Mouse (Mus musculus) kidney, adult 2 months (tissue): ENCODE results near the gene Krt6a.

Experiments
- CTCF ChIP-seq: fragments of 200-500 bp; conservative IDR thresholded peaks from 2 replicates; pipeline ENCODE4 v1.5.1; 2011; ENCODE audit warnings: low read depth, mild to moderate bottlenecking, control low read depth, low read length, moderate library complexity, mixed read lengths; ENCODE audit not compliant: insufficient read depth, insufficient read length
- POLR2A ChIP-seq: fragments of 200-500 bp; IDR thresholded peaks from one replicate; pipeline ENCODE4 v1.6.1; 2011; ENCODE audit warnings: low read depth, low read length, control low read depth

DNA sequence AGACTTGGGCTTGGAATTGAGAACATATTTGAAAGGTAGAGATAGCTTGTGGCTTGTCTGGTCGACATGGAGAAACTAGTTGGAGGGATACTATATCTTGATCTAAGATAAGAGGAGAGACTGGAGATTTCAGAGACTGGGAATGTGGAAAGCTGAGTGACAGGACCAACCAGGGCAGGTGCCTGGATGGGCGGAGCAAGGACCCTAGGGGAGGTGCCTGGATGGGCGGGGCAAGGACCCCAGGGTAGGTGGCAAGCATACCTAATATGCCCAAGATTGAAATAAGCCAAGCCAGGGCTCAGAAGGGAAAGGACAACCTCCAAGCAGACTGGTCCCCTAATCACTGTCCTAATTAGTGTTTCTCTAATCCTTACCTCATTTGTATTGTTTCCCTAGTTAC is 5.1 kb upstream of the Krt6a start:
- no peak for TF ChIP-seq CTCF
- TF ChIP-seq POLR2A, result no peak
